Mouse (Mus musculus): ENCODE results near the gene Gm6526. TPM values are rescaled to one million over a fixed set of nuclear protein-coding genes. Genes with fewer than 3 reads are reported as not detected.
"Not testable (repeated sequence)": the region's sequence is repeated elsewhere in the genome, so short reads cannot be mapped to it uniquely, and the experiment has no call there.

Gene Gm6526
- not detected in 2 replicates for polyA plus RNA-seq (2012; rRNA removed)

- H3K4me1 ChIP-seq (ENCODE audit: control insufficient read depth, insufficient read depth, low read length); H3K27ac ChIP-seq (ENCODE audit: insufficient read depth, low read length); DNase-seq; H3K4me3 ChIP-seq (replicated peaks; ENCODE audit: insufficient read depth, low read depth, low read length); H3K27me3 ChIP-seq (ENCODE audit: control insufficient read depth, insufficient read depth, low read length): not testable (repeated sequence)
- 70% methylated on average over 4 of the region's 4 CpGs for WGBS
Observed at GRCm38 (mm10) chr14:43747566-43747965, at the start of gene Gm6526. TSS of gene Gm6526 (plus strand) at chr14:43747866.

GRCm38 (mm10) chr14:43727385-43727784 lies 20.3 kb upstream of the Gm6526 start, which contains the start of gene Gm16506:
TSS of gene Gm16506 (minus strand) at chr14:43727485.
- not testable (repeated sequence) for DNase-seq
- WGBS = 89% methylated on average over 3 of the region's 3 CpGs

GRCm38 (mm10) chr14:43784645-43785044 lies 37.0 kb downstream of the Gm6526 start, which contains the start of gene Gm8180:
TSS of gene Gm8180 (minus strand) at chr14:43784745.
- 95% methylated on average over 3 of the region's 3 CpGs for WGBS
- not testable (repeated sequence) for DNase-seq; H3K4me1 ChIP-seq (ENCODE audit: control insufficient read depth, insufficient read depth, low read length); H3K27me3 ChIP-seq (ENCODE audit: control insufficient read depth, insufficient read depth, low read length); H3K27ac ChIP-seq (ENCODE audit: insufficient read depth, low read length); H3K4me3 ChIP-seq (replicated peaks; ENCODE audit: insufficient read depth, low read depth, low read length)

More at GRCm38 (mm10) chr14:43727385-43727784, 20.3 kb upstream of the Gm6526 start, which contains the start of gene Gm16506:
- not testable (repeated sequence) for H3K4me3 ChIP-seq (replicated peaks; ENCODE audit: insufficient read depth, low read depth, low read length); H3K4me1 ChIP-seq (ENCODE audit: control insufficient read depth, insufficient read depth, low read length); H3K27ac ChIP-seq (ENCODE audit: insufficient read depth, low read length); H3K27me3 ChIP-seq (ENCODE audit: control insufficient read depth, insufficient read depth, low read length)

- 80% methylated on average over 5 of the region's 5 CpGs for WGBS
- H3K27me3 ChIP-seq (ENCODE audit: control insufficient read depth, insufficient read depth, low read length); H3K4me3 ChIP-seq (replicated peaks; ENCODE audit: insufficient read depth, low read depth, low read length); DNase-seq; H3K27ac ChIP-seq (ENCODE audit: insufficient read depth, low read length); H3K4me1 ChIP-seq (ENCODE audit: control insufficient read depth, insufficient read depth, low read length): not testable (repeated sequence)
Observed at GRCm38 (mm10) chr14:43793811-43794210, 46.1 kb downstream of the Gm6526 start.

GRCm38 (mm10) chr14:43796069-43796904 lies 48.6 kb downstream of the Gm6526 start:
- TF ChIP-seq CTCF (IDR thresholded peaks at IDR 0.05; ENCODE audit: borderline replicate concordance, insufficient read depth, low read depth, low read length) (no peak), POLR2A (IDR thresholded peaks at IDR 0.05; ENCODE audit: borderline replicate concordance, insufficient read depth, low read length) (no peak)
- WGBS = 11% methylated on average over 14 of the region's 14 CpGs

GRCm38 (mm10) chr14:43796905-43797470 lies 49.3 kb downstream of the Gm6526 start:
- not testable (repeated sequence) for H3K4me3 ChIP-seq (replicated peaks; ENCODE audit: insufficient read depth, low read depth, low read length); DNase-seq; H3K27me3 ChIP-seq (ENCODE audit: control insufficient read depth, insufficient read depth, low read length); H3K4me1 ChIP-seq (ENCODE audit: control insufficient read depth, insufficient read depth, low read length); H3K27ac ChIP-seq (ENCODE audit: insufficient read depth, low read length)
- 9% methylated on average over 22 of the region's 23 CpGs for WGBS

More at GRCm38 (mm10) chr14:43796069-43796904, 48.6 kb downstream of the Gm6526 start:
- Histone ChIP-seq H3K27me3 (ENCODE audit: control insufficient read depth, insufficient read depth, low read length) (no peaks in the 10 kb centered on the region), H3K4me3 (replicated peaks; ENCODE audit: insufficient read depth, low read depth, low read length) (no peak overlapping the region), H3K27ac (ENCODE audit: insufficient read depth, low read length) (no peak overlapping the region), H3K4me1 (ENCODE audit: control insufficient read depth, insufficient read depth, low read length) (no peaks in the 10 kb centered on the region)
- DNase-seq = no peak

GRCm38 (mm10) chr14:43804435-43804834 lies 56.8 kb downstream of the Gm6526 start:
- not testable (repeated sequence) for H3K4me1 ChIP-seq (ENCODE audit: control insufficient read depth, insufficient read depth, low read length); DNase-seq
- WGBS = 11% methylated on average over 7 of the region's 7 CpGs

More at GRCm38 (mm10) chr14:43804435-43804834, 56.8 kb downstream of the Gm6526 start:
- not testable (repeated sequence) for H3K27me3 ChIP-seq (ENCODE audit: control insufficient read depth, insufficient read depth, low read length); H3K27ac ChIP-seq (ENCODE audit: insufficient read depth, low read length); H3K4me3 ChIP-seq (replicated peaks; ENCODE audit: insufficient read depth, low read depth, low read length)

Other genes starting within 250 kb of the Gm6526 start
- not detected in 2 replicates for gene Gm5799, start 204.3 kb upstream of the Gm6526 start, polyA plus RNA-seq (2012; rRNA removed)
- gene Gm17654, start 168.7 kb upstream of the Gm6526 start, polyA plus RNA-seq (2012; rRNA removed) = not detected in 2 replicates
- gene Gm10375, start 139.9 kb upstream of the Gm6526 start, polyA plus RNA-seq (2012; rRNA removed) = not detected in 2 replicates
- not detected in 2 replicates for gene Gm8165, start 70.7 kb upstream of the Gm6526 start, polyA plus RNA-seq (2012; rRNA removed)
- gene Gm7324, start 50.0 kb upstream of the Gm6526 start, polyA plus RNA-seq (2012; rRNA removed) = 0.10 and 0.46 TPM in 2 replicates
- not detected in 2 replicates for gene Gm16506, start 20.4 kb upstream of the Gm6526 start, polyA plus RNA-seq (2012; rRNA removed)
- gene Gm8180, start 36.9 kb downstream of the Gm6526 start, polyA plus RNA-seq (2012; rRNA removed) = not detected in 2 replicates
- not detected in 2 replicates for gene Ear1, start 127.7 kb downstream of the Gm6526 start, polyA plus RNA-seq (2012; rRNA removed)
- not detected in 2 replicates for gene Ear10, start 175.7 kb downstream of the Gm6526 start, polyA plus RNA-seq (2012; rRNA removed)
- 0.15 and 0.16 TPM in 2 replicates for gene Gm8113, start 177.5 kb downstream of the Gm6526 start, polyA plus RNA-seq (2012; rRNA removed)
- gene Ang5, start 209.2 kb downstream of the Gm6526 start, polyA plus RNA-seq (2012; rRNA removed) = not detected in 2 replicates